Mouse (Mus musculus): Measurements from ENCODE around the gene Tmem234. TPM values are rescaled to one million over a fixed set of nuclear protein-coding genes. Genes with fewer than 3 reads are reported as not detected.

Tmem234 gene
- polyA plus RNA-seq, 1 experiment = 94.0 TPM

GRCm38 (mm10) chr4:129622120-129622802, 21.8 kb downstream of the Tmem234 start:
- H3K9ac ChIP-seq (ENCODE audit: low read depth, poor library complexity, severe bottlenecking) = no peak overlapping the region
- H3K9me3 ChIP-seq (replicated peaks; ENCODE audit: control insufficient read depth, insufficient read depth, low read length, poor library complexity, severe bottlenecking) = no peaks in the 10 kb centered on the region
- no peaks in the 10 kb centered on the region for H3K27me3 ChIP-seq (ENCODE audit: control insufficient read depth, insufficient read depth, low read length, poor library complexity, severe bottlenecking)
- TF ChIP-seq CTCF (IDR thresholded peaks at IDR 0.05; ENCODE audit: low read depth, low read length) = no peak
- no peak for TF ChIP-seq EP300 (IDR thresholded peaks at IDR 0.05; ENCODE audit: insufficient read depth, low read depth, low read length)
- TF ChIP-seq POLR2A (IDR thresholded peaks at IDR 0.05; ENCODE audit: insufficient read depth, low read length) = no peak
- H3K4me3 ChIP-seq (ENCODE audit: low read depth, low read length) = no peak overlapping the region
- no peak overlapping the region for H3K27ac ChIP-seq (ENCODE audit: insufficient read depth, low read length)
- H3K4me1 ChIP-seq (ENCODE audit: control insufficient read depth, insufficient read depth, low read length) = peaks cover 6% of the 10 kb centered on the region
- H3K36me3 ChIP-seq (ENCODE audit: control insufficient read depth, insufficient read depth, low read length, poor library complexity, severe bottlenecking) = peaks cover under 1% of the 10 kb centered on the region; the same call in 1 of the 2 replicates

- no peak for TF ChIP-seq POLR2A (IDR thresholded peaks at IDR 0.05; ENCODE audit: insufficient read depth, low read length)
- no peak for TF ChIP-seq EP300 (IDR thresholded peaks at IDR 0.05; ENCODE audit: insufficient read depth, low read depth, low read length)
- TF ChIP-seq CTCF (IDR thresholded peaks at IDR 0.05; ENCODE audit: low read depth, low read length) = no peak
- peak overlapping the region; percentile 15; the same call in 1 of the 2 replicates for H3K4me3 ChIP-seq (ENCODE audit: low read depth, low read length)
- H3K9me3 ChIP-seq (replicated peaks; ENCODE audit: control insufficient read depth, insufficient read depth, low read length, poor library complexity, severe bottlenecking) = no peaks in the 10 kb centered on the region
- H3K4me1 ChIP-seq (ENCODE audit: control insufficient read depth, insufficient read depth, low read length) = peaks cover 6% of the 10 kb centered on the region
- peak overlapping the region; percentile 64 for H3K9ac ChIP-seq (ENCODE audit: low read depth, poor library complexity, severe bottlenecking)
- H3K27me3 ChIP-seq (ENCODE audit: control insufficient read depth, insufficient read depth, low read length, poor library complexity, severe bottlenecking) = no peaks in the 10 kb centered on the region
- H3K27ac ChIP-seq (ENCODE audit: insufficient read depth, low read length) = no peak overlapping the region
- H3K36me3 ChIP-seq (ENCODE audit: control insufficient read depth, insufficient read depth, low read length, poor library complexity, severe bottlenecking) = peaks cover 7% of the 10 kb centered on the region; the same call in 1 of the 2 replicates
Measured at GRCm38 (mm10) chr4:129622803-129623535, 22.5 kb downstream of the Tmem234 start.

- TF ChIP-seq CTCF (IDR thresholded peaks at IDR 0.05; ENCODE audit: low read depth, low read length) = no peak
- no peak for TF ChIP-seq EP300 (IDR thresholded peaks at IDR 0.05; ENCODE audit: insufficient read depth, low read depth, low read length)
- TF ChIP-seq POLR2A (IDR thresholded peaks at IDR 0.05; ENCODE audit: insufficient read depth, low read length) = no peak
- Histone ChIP-seq H3K4me1 (ENCODE audit: control insufficient read depth, insufficient read depth, low read length) (peaks cover 6% of the 10 kb centered on the region), H3K27ac (ENCODE audit: insufficient read depth, low read length) (no peak within 1 kb of the TSS), H3K4me3 (ENCODE audit: low read depth, low read length) (peak within 1 kb of the TSS; percentile 70), H3K36me3 (ENCODE audit: control insufficient read depth, insufficient read depth, low read length, poor library complexity, severe bottlenecking) (peaks cover 12% of the 10 kb centered on the region), H3K9me3 (replicated peaks; ENCODE audit: control insufficient read depth, insufficient read depth, low read length, poor library complexity, severe bottlenecking) (no peaks in the 10 kb centered on the region), H3K27me3 (ENCODE audit: control insufficient read depth, insufficient read depth, low read length, poor library complexity, severe bottlenecking) (no peaks in the 10 kb centered on the region), H3K9ac (ENCODE audit: low read depth, poor library complexity, severe bottlenecking) (peak within 1 kb of the TSS; percentile 64)
Measured at GRCm38 (mm10) chr4:129623681-129624091, 23.2 kb downstream of the Tmem234 start, which contains the start of gene Ccdc28b. Gene Ccdc28b, minus strand, starts transcription at chr4:129623947.

- H3K9ac ChIP-seq (ENCODE audit: low read depth, poor library complexity, severe bottlenecking) = no peak overlapping the region
- peaks cover 20% of the 10 kb centered on the region for H3K36me3 ChIP-seq (ENCODE audit: control insufficient read depth, insufficient read depth, low read length, poor library complexity, severe bottlenecking)
- TF ChIP-seq POLR2A (IDR thresholded peaks at IDR 0.05; ENCODE audit: insufficient read depth, low read length) (no peak), CTCF (IDR thresholded peaks at IDR 0.05; ENCODE audit: low read depth, low read length) (no peak), EP300 (IDR thresholded peaks at IDR 0.05; ENCODE audit: insufficient read depth, low read depth, low read length) (no peak)
- H3K27ac ChIP-seq (ENCODE audit: insufficient read depth, low read length) = no peak overlapping the region
- H3K27me3 ChIP-seq (ENCODE audit: control insufficient read depth, insufficient read depth, low read length, poor library complexity, severe bottlenecking) = no peaks in the 10 kb centered on the region
- peaks cover 6% of the 10 kb centered on the region for H3K4me1 ChIP-seq (ENCODE audit: control insufficient read depth, insufficient read depth, low read length)
- no peaks in the 10 kb centered on the region for H3K9me3 ChIP-seq (replicated peaks; ENCODE audit: control insufficient read depth, insufficient read depth, low read length, poor library complexity, severe bottlenecking)
- H3K4me3 ChIP-seq (ENCODE audit: low read depth, low read length) = no peak overlapping the region
Measured at GRCm38 (mm10) chr4:129624281-129625028, 24.0 kb downstream of the Tmem234 start.

- Histone ChIP-seq H3K27me3 (ENCODE audit: control insufficient read depth, insufficient read depth, low read length, poor library complexity, severe bottlenecking) (no peaks in the 10 kb centered on the region), H3K4me1 (ENCODE audit: control insufficient read depth, insufficient read depth, low read length) (peaks cover 6% of the 10 kb centered on the region), H3K27ac (ENCODE audit: insufficient read depth, low read length) (no peak overlapping the region), H3K9ac (ENCODE audit: low read depth, poor library complexity, severe bottlenecking) (no peak overlapping the region), H3K36me3 (ENCODE audit: control insufficient read depth, insufficient read depth, low read length, poor library complexity, severe bottlenecking) (peaks cover 23% of the 10 kb centered on the region), H3K4me3 (ENCODE audit: low read depth, low read length) (no peak overlapping the region), H3K9me3 (replicated peaks; ENCODE audit: control insufficient read depth, insufficient read depth, low read length, poor library complexity, severe bottlenecking) (no peaks in the 10 kb centered on the region)
- TF ChIP-seq POLR2A (IDR thresholded peaks at IDR 0.05; ENCODE audit: insufficient read depth, low read length) = no peak
- no peak for TF ChIP-seq EP300 (IDR thresholded peaks at IDR 0.05; ENCODE audit: insufficient read depth, low read depth, low read length)
- no peak for TF ChIP-seq CTCF (IDR thresholded peaks at IDR 0.05; ENCODE audit: low read depth, low read length)
Measured at GRCm38 (mm10) chr4:129625029-129625370, 24.5 kb downstream of the Tmem234 start.
